Mouse (Mus musculus) kidney, embryonic 14.5 days (tissue): ENCODE measurements around the gene Tgfbi. TPM values are rescaled to one million over a fixed set of nuclear protein-coding genes. Genes with fewer than 3 reads are reported as not detected.

Source experiments
- ATAC-seq: fragments of 200-750 bp; cut with Nextera tagmentation; 2 replicates; pipeline ENCODE4 v1.8.0; 2017; ENCODE audit warnings: moderate number of reproducible peaks, mild to moderate bottlenecking, moderate TSS enrichment, moderate library complexity; ENCODE audit not compliant: low FRiP score, low TSS enrichment
- H3K27ac ChIP-seq: fragments of 300-500 bp; sonication (generic); 2 replicates; pipeline ENCODE4 v1.5.1; 2014; ENCODE audit warnings: low read depth, mild to moderate bottlenecking, low read length, moderate library complexity, mixed read lengths
- H3K27me3 ChIP-seq: fragments of 300-500 bp; sonication (generic); 2 replicates; pipeline ENCODE4 v1.6.1; 2014; ENCODE audit warnings: mild to moderate bottlenecking, low read length; ENCODE audit not compliant: control insufficient read depth, insufficient read depth
- H3K36me3 ChIP-seq: fragments of 300-500 bp; sonication (generic); 2 replicates; pipeline ENCODE4 v1.6.1; 2014; ENCODE audit warnings: low read length, mixed read lengths; ENCODE audit not compliant: control insufficient read depth, insufficient read depth
- H3K4me1 ChIP-seq: fragments of 300-500 bp; sonication (generic); 2 replicates; pipeline ENCODE4 v1.6.1; 2014; ENCODE audit warnings: low read length, mixed read lengths; ENCODE audit not compliant: control insufficient read depth, insufficient read depth
- H3K4me2 ChIP-seq: fragments of 300-500 bp; sonication (generic); replicated peaks from 2 replicates; pipeline ENCODE4 v1.6.1; 2014; ENCODE audit warnings: low read depth, mild to moderate bottlenecking, low read length
- H3K4me3 ChIP-seq: fragments of 300-500 bp; sonication (generic); 2 replicates; pipeline ENCODE4 v1.5.1; 2014; ENCODE audit warnings: mild to moderate bottlenecking, low read length
- H3K9ac ChIP-seq: fragments of 300-500 bp; sonication (generic); 2 replicates; pipeline ENCODE4 v1.6.1; 2014; ENCODE audit warnings: low read depth, mild to moderate bottlenecking, low read length, moderate library complexity
- H3K9me3 ChIP-seq: fragments of 300-500 bp; sonication (generic); 2 replicates; pipeline ENCODE4 v1.6.1; 2016; ENCODE audit warnings: low read length; ENCODE audit not compliant: control insufficient read depth
- WGBS: fragments of 180-500 bp; shearing (Covaris S2); extraction: QIAGEN DNeasy Blood & Tissue Kit; methylation state at CpG from one replicate; pipeline ENCODE4 v1.1.7; 2014; 5-methylcytosine and 5-hydroxymethylcytosine counted together
- polyA plus RNA-seq: library from polyadenylated mRNA; unstranded; fragments of >200 nt; fragmentation: Nextera tagmentation; extraction: Ambion mirVana; gene quantifications from 2 replicates; pipeline ENCODE4 v1.2.1, GENCODE M21; 2014

Gene Tgfbi
- polyA plus RNA-seq, 1 experiment from 2014 or later = 105 TPM

DNA sequence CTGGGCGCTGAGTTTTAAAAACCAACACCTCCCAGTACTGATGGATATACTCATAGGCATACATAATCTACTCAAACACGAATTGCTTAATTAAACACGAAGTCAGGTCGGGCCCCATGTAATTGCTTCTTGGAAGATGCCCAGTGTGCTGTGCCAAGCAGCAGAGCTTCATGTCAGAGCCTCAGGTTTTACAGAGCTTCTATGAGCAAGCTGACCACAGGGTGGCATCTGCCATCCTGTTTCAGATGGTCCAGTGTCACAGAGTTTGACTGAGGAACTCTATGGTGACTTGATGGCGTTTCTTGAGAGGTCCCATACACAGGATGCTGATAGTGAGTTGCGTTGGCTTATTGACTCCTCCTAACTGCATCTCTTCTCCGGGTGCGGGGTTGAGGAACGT, 6.5 kb downstream of the Tgfbi start:
- 67% methylated on average over 9 of the region's 9 CpGs for WGBS
- Histone ChIP-seq H3K9me3 (no peaks in the 10 kb centered on the region), H3K4me1 (peaks cover 42% of the 10 kb centered on the region), H3K4me3 (no peak overlapping the region), H3K9ac (no peak overlapping the region), H3K27ac (peak overlapping the region; percentile 37; the same call in 1 of the 2 replicates), H3K4me2 (no peak overlapping the region), H3K36me3 (peaks cover 11% of the 10 kb centered on the region; the same call in 1 of the 2 replicates), H3K27me3 (no peaks in the 10 kb centered on the region)
- no peak for ATAC-seq

- no peaks in the 10 kb centered on the region for H3K9me3 ChIP-seq
- H3K27me3 ChIP-seq = no peaks in the 10 kb centered on the region
- peak overlapping the region; percentile 37; the same call in 1 of the 2 replicates for H3K27ac ChIP-seq
- H3K4me3 ChIP-seq = no peak overlapping the region
- peaks cover 37% of the 10 kb centered on the region for H3K4me1 ChIP-seq
- no peak overlapping the region for H3K4me2 ChIP-seq
- ATAC-seq = no peak
- H3K36me3 ChIP-seq = peaks cover 11% of the 10 kb centered on the region; the same call in 1 of the 2 replicates
- WGBS = 28% methylated on average over 7 of the region's 7 CpGs
- no peak overlapping the region for H3K9ac ChIP-seq
These were observed 7.1 kb downstream of the Tgfbi start for GRCm38 (mm10) chr13:56616386-56616785.

GRCm38 (mm10) chr13:56617197-56617596, 7.9 kb downstream of the Tgfbi start:
- Histone ChIP-seq H3K4me3 (no peak overlapping the region), H3K4me2 (no peak overlapping the region), H3K36me3 (peaks cover 11% of the 10 kb centered on the region; the same call in 1 of the 2 replicates), H3K4me1 (peaks cover 32% of the 10 kb centered on the region), H3K27ac (no peak overlapping the region), H3K9ac (no peak overlapping the region), H3K9me3 (no peaks in the 10 kb centered on the region), H3K27me3 (no peaks in the 10 kb centered on the region)
- 91% methylated on average over 2 of the region's 2 CpGs for WGBS
- no peak for ATAC-seq

- H3K9ac ChIP-seq = no peak overlapping the region
- no peak overlapping the region for H3K27ac ChIP-seq
- H3K4me3 ChIP-seq = no peak overlapping the region
- H3K4me2 ChIP-seq = no peak overlapping the region
- H3K9me3 ChIP-seq = no peaks in the 10 kb centered on the region
- H3K36me3 ChIP-seq = peaks cover 30% of the 10 kb centered on the region
- 39% methylated on average over 8 of the region's 8 CpGs for WGBS
- no peaks in the 10 kb centered on the region for H3K27me3 ChIP-seq
- ATAC-seq = peak; percentile 24; the same call in 1 of the 2 replicates
- 0 out of 2 replicates have a peak, but pooled peaks cover 8% of the 10 kb centered on the region for H3K4me1 ChIP-seq
These were observed 13.0 kb downstream of the Tgfbi start for GRCm38 (mm10) chr13:56622201-56622757.

DNA sequence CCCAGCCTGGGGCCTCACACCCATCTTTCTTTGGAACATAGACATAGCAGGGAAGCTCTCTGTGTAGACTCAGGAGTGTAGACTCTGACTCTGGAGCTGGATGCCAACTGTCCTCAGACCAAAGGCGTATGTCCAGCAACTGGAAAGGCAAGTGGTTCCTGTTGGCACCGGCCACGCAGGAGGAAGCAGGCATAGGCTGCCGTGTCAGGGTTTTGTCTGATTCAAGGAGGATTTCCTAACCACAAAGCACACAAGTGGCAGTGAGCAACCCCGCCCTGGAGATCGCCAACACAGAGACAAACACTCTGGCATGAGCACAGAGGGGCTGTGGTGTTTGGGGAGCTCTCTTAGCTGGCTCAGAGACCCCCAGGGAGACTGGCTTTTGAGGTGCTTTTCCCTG, 17.2 kb downstream of the Tgfbi start:
- H3K4me3 ChIP-seq = no peak overlapping the region
- WGBS = 80% methylated on average over 6 of the region's 6 CpGs
- no peak overlapping the region for H3K27ac ChIP-seq
- H3K36me3 ChIP-seq = peaks cover 51% of the 10 kb centered on the region
- H3K9me3 ChIP-seq = no peaks in the 10 kb centered on the region
- no peak for ATAC-seq
- H3K27me3 ChIP-seq = no peaks in the 10 kb centered on the region
- no peak overlapping the region for H3K9ac ChIP-seq
- 0 out of 2 replicates have a peak, but pooled peaks cover 8% of the 10 kb centered on the region for H3K4me1 ChIP-seq
- no peak overlapping the region for H3K4me2 ChIP-seq

GRCm38 (mm10) chr13:56630081-56630480, 20.8 kb downstream of the Tgfbi start:
- 86% methylated on average over 4 of the region's 4 CpGs for WGBS

DNA sequence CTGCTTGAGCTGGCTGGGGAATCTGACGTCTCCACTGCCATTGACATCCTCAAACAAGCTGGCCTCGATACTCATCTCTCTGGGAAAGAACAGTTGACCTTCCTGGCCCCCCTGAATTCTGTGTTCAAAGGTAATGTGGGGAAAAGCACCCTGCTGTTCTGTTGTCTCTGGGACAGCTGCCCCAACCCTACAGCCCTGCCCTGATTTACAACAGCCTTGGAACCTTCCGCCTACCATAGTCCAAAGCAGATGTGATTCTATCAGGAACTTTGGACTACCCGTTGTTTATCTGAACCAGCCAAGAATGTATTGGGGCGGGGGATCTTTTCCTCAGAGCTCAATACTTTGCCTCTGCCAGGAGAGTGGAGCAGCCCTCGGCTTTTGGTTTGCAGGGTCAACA, 21.2 kb downstream of the Tgfbi start:
- Histone ChIP-seq H3K36me3 (peaks cover 44% of the 10 kb centered on the region), H3K27me3 (no peaks in the 10 kb centered on the region), H3K9ac (no peak overlapping the region), H3K9me3 (no peaks in the 10 kb centered on the region), H3K4me2 (no peak overlapping the region), H3K27ac (no peak overlapping the region), H3K4me1 (peaks cover 23% of the 10 kb centered on the region), H3K4me3 (no peak overlapping the region)
- ATAC-seq = no peak
- 39% methylated on average over 6 of the region's 6 CpGs for WGBS

More at GRCm38 (mm10) chr13:56630081-56630480, 20.8 kb downstream of the Tgfbi start:
- Histone ChIP-seq H3K4me2 (no peak overlapping the region), H3K9me3 (no peaks in the 10 kb centered on the region), H3K36me3 (peaks cover 49% of the 10 kb centered on the region), H3K27me3 (no peaks in the 10 kb centered on the region), H3K9ac (no peak overlapping the region), H3K4me1 (peaks cover 18% of the 10 kb centered on the region), H3K27ac (no peak overlapping the region), H3K4me3 (no peak overlapping the region)
- ATAC-seq = no peak

- Histone ChIP-seq H3K27me3 (no peaks in the 10 kb centered on the region), H3K4me1 (peaks cover 29% of the 10 kb centered on the region), H3K36me3 (peaks cover 44% of the 10 kb centered on the region), H3K9me3 (no peaks in the 10 kb centered on the region), H3K27ac (no peak overlapping the region), H3K4me2 (no peak overlapping the region), H3K9ac (no peak overlapping the region), H3K4me3 (no peak overlapping the region)
- 89% methylated on average over 7 of the region's 7 CpGs for WGBS
- ATAC-seq = no peak
These were observed 22.0 kb downstream of the Tgfbi start for GRCm38 (mm10) chr13:56631332-56631731.

- Histone ChIP-seq H3K27me3 (no peaks in the 10 kb centered on the region), H3K9ac (no peak overlapping the region), H3K4me3 (no peak overlapping the region), H3K4me2 (no peak overlapping the region; the same call in 1 of the 2 replicates), H3K27ac (peak overlapping the region; percentile 96), H3K9me3 (no peaks in the 10 kb centered on the region), H3K4me1 (peaks cover 29% of the 10 kb centered on the region), H3K36me3 (peaks cover 51% of the 10 kb centered on the region)
- WGBS = under 1% methylated on average over 7 of the region's 7 CpGs
- peak; percentile 86 for ATAC-seq
These were observed 24.9 kb downstream of the Tgfbi start for GRCm38 (mm10) chr13:56634139-56634615.
